Mouse (Mus musculus) ovary, postnatal 14 days (tissue): ENCODE data around the gene Csnk2a2.
A peak's percentile ranks its signal among the peaks of the same experiment; 100 is the strongest.

Experiments used
- DNase-seq: peaks from one replicate; pipeline ENCODE4 v3.0.0; 2022; ENCODE audit warnings: low spot score

Csnk2a2 gene

DNA sequence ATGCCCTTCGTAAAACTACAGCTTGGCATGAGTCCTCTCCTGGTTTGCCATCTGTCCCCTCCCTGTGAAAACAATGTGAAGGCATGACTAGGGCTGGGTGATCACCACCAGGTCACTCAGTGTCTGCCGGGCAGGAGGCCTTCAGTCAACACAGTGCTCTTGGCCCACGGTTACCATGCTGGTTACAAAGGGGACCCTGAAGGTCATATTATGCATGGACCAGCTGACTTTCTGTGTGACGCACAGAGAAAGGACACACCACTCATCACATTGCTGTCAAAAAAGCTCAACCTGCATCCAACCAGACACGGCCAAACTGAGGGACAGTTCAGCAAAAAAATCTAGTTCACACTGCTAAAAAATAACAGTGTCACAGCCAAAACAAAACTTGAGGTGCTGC, at the start of gene Csnk2a2:
Gene Csnk2a2 (minus strand): TSS at position 34 of the 400 bp plus-strand sequence.
- DNase-seq, result no peak

DNA sequence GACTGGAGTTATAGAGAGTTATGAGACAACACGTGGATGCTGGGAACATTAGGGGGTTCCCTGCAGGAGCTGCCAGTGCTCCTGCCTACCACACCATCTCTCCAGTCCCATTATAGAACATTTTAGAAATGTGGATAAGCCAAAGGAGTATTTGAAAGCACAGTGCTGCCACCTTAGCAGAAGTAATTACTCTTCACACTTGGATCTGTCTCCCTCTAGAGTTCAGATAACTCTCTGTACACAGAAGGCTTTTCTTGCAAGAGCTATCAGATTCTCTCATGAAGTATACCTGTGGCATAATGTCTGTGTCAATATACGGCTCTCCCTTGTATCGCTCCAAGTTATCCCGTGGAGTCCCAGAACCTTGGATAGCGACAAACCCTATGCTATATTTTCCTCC, 49.6 kb upstream of the Csnk2a2 start:
- no peak for DNase-seq

DNA sequence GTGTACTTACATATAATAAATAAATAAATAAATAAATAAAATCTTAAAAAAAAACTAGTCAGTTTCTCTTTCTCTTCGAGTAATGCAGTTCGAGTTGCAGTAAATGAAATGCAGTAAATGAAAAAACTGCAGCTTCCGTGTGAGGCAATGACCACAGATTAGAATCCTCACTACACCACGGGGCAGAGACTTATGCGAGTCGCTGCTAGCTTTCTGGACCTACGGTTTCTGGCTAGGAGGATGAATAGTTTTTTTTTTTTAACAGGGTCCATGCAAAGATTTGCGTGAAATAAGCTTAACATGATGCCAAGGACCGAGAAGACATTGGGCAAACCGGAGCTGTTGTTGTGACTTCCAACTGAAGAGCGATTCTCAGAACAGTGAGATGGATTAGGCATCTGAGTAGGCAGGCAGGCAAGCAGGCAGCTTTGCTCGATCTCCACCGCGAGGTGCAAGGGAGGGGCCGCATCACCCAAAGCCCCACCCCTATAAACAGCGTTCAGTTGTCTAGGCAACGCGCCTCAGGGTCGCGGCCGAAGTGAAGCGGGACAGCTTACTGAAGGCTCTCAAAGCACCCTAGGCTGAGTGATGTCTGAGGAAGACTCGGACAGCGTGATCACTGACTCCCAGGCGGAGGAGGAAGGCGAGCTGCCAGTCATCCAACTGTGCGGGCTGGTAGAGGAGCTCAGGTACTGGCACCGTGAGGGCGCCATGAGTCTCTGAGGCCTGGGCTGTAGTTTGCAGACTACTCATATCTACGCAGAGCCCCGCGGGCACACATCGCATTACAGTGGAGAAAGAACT, 43.9 kb upstream of the Csnk2a2 start, which contains the start of gene Ccdc113:
Gene Ccdc113 (plus strand): TSS at position 502 of the 804 bp plus-strand sequence.
- peak; percentile 43 for DNase-seq

DNA sequence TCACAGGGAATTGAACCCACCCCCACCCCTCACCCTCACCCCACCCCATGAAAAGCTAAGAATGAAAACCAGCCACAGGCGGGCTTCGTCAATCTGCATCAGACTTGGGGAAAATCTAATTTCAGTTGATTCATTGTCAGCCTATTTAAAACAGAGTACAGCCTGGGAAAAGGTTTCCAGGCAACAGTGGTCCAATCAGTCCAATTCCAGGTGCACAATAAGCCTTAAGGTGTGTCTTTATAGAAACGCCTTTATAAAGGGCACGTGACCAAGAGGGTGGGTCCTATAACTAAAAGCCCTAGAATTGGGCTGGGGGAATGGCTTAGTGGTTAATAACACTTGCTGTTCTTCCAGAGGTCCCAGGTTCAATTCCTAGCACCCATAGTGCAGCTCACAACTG, 42.4 kb upstream of the Csnk2a2 start:
- no peak for DNase-seq

DNA sequence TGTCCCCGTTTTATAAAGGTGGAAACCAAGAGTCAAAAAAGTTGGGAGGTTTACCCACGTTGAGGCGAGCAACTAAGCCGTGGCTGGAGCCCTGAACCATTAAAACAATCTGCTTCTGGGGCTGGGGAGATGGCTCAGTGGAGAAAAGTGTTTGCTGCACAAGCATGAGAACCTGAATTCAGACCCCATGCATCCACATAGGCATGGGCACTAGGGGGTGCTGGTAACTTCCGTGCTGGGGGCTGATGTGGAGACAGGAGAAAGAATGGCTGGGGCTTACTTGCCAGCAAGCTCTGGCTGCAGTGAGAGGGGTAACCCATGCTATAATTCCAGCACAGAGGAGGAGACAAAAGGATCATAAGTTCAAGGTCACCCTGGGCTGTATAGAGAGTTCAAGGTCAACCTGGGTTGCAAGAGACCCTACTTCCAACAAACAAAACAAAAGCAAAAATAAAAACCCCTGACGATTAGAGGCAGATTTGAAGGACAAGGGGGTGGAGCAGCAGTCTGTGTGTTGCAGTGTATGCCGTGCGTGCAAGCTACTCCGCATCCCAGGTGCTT, 39.0 kb upstream of the Csnk2a2 start:
- no peak for DNase-seq

DNA sequence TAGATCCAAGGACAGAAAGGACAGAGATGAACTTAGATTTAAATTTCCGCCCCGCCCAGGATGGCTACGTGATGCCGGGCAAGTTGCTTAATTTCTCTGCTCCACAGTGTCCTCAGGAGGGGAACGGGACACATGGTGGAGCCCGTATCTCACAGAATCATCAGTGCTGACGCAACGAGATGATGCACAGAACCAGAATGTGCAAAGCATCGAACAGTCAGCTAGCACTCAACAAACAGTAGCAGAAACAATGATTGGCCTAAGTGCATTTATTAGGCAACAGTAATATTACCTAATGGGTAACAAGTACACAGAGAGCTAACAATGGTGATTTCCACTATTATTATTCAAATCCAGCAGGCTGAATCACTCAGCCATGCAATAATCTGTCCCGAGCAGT, 38.4 kb upstream of the Csnk2a2 start:
- DNase-seq, result no peak

DNA sequence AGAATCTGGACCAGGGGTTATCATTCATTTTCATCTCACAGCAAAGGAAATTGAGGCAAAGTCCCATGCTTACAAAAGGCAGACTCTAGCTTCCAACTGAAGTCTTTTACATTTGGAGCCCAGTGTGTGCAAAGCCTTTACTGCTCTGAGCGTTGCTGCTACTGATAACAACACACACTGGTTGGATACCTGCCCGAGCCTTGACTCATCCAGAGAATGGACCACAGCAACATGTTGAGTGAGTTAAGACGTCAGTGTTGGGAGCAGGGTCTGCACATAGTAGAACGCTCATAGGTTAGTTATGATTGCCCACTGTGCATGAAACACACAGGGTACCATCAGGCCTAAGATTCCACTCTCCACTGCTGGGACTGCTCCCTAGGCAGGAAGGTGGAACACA, 34.2 kb upstream of the Csnk2a2 start:
- DNase-seq, result no peak

DNA sequence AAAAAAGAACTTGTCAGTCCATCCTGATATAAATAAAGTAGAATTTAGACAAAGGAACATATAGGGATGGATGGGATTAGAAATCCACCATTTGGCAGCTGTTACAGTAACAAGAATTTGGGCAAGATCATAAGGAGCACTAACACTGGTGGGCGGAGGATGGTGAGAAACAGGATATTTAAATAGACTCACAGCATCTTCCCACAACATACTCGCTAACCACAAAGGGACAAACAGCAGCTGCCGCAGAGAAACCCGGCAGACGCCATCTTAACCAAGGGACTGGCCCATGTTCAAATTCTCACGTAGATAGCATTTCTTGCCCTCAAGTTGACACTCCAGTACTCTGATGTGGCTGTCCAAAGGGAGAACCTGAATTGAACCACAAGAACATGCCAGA, 27.1 kb upstream of the Csnk2a2 start:
- no peak for DNase-seq

DNA sequence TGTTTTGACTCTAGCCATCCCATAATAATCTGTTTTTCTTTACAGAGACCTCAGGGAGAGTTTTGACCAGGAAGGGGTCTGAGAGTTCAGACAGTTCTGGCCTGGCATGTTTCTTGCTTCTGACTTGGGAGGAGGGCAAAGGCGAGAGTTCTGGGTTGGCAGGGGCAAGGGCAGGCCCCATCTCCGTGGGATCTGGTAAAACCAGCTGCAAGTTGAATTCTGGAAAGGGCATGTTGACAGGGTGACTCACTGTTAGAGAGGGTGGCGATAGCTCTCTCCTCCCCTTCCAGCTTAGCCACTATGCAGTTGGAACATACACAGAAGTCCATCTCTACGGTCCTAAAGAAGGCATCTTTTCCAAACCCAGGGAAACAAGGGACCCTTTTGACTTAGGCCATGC, 23.4 kb upstream of the Csnk2a2 start:
- no peak for DNase-seq

DNA sequence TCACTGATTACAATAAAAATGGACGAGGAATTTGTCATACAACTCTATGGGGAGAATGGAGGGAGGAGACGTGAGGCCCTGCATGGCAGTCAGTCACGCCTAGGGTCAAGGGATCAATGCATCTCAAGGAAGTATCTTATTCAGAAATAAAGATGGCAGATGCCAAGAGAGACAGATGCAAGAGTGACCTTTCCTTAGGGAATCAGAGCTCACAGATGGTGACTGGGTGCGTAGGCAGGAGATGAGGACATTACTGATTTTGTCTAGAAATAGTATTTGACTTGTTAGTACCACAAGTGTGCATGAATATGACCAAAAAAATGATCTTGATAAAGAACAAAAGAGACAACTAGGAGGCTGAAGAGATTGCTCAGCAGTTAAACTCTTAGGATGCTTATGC, 22.4 kb upstream of the Csnk2a2 start:
- no peak for DNase-seq

DNA sequence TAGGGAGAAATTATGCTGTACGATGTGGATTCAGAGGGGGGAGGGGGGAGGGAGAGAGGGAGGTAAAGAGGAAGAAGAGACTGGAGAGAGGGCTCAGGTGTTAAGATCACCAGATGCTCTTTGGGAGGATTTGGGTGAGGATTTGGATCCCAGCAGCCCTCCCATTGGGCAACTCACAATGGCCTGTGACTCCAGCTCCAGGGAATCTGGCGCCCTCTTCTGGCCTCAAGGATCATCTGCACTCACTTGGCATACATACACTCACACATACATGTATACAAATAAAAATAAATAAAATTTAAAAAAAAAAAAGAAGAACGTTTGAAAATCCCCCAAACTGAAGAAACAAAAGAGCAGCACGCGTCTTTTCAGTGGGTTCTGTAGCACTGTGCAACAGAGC, 16.4 kb upstream of the Csnk2a2 start:
- DNase-seq, result no peak

DNA sequence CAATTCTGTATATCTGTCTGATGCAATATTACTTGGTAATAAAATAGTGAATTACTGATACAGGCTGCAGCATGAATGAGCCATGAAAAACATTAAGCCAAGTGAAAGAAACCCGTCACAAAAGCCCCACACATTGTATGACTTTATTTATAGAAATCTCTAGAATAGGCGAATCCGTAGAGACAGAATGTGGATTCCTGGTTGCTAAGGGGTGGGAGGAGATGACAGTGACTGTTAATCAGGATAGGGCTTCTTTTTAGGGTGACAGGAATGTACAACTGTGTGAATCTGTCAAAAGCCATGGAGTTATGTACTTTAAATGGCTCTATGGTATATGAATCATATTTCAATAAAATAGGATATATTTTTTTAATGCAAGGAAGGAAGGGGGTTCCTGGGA, 15.8 kb upstream of the Csnk2a2 start:
- DNase-seq, result no peak

DNA sequence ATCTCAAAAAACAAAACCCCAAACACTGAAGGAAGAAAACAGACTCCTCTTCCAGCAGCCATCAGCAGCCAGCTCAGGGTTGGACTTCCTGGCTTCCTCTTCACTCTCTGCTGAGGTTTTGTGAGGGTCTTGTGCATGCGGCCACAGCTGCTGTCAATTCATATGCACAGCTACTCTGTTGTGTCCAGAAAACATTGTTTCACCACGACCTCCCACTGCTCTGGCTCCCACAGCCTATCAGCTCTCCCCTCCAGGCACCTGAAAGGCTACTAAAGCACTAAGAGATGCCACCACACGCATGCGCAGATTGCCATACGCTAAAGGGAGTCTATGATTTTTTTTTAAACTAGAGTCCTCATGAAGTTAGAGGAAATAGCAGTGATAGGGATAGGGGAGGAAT, 15.0 kb upstream of the Csnk2a2 start:
- DNase-seq, result no peak

DNA sequence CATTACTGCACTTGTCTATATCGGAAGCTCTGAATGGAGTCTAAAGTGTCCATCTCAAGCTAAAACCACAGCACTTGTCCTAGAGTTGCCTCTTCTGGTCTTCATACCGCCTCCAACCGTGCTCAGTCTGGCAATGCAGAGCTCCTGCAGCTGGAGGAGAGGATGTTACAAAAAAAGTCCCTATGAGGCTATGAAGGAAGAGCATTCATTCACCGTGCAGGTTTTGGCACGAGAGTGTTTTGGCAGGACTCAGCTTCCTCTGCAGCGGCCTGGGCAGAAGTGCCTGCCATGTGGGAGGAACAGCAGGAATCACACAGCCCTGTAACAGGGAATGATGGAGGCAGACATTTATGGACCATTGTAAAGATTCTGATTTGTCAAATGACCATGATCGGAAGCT, 12.6 kb upstream of the Csnk2a2 start:
- no peak for DNase-seq

DNA sequence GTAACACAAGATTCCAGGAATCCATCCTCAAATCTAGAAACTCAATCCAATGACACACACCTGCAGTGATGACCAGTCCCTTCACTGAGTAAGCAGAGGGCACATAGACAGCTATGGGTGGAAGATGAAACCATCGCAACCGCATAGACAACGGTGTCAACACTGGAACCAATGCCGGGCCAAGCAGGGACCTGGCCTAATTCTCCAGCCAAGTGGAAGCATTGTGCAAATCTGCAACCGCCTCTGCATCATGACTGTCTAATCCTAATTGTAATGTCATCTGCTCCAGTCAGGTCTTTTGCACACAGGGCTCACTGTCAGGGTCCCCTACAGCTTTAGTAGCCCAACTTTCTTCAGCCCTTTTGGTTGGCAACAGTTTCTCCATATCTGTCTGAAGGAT, 10.6 kb upstream of the Csnk2a2 start:
- no peak for DNase-seq

DNA sequence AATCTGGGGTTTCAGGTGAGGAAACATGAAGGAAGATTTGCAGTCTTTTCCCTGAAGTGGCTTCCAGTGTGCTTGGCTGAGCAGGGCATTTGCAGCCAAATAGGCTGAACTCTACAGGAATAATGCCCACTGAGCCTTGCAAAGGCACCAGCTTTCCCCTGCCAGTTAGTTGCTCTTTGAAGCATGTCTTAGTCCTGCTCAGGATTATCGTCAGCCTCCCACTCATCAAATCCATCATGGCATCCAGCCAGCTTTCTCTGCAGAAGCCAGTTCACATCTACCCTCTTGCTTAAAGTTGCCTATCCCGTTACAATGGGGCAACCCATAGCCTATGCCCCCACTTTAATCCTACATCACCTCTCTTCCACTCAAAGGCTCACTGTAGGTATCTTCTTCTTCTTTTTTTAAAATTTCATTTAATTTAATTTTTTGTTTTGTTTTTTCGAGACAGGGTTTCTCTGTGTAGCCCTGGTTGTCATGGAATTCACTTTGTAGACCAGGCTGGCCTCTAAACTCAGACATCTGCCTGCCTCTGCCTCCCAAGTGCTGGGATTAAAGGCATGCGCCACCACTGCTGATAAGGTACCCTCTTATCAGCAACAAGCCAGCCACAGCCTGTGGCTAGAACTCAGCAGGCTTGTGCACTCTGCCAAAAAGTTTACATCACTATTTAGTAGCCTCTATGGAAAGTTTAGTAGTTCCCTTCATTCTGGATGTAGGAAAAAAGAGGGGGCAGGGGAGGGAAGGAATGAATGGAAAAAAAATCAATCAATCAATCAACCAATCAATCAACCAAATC, 9.6 kb upstream of the Csnk2a2 start:
- DNase-seq, result no peak

DNA sequence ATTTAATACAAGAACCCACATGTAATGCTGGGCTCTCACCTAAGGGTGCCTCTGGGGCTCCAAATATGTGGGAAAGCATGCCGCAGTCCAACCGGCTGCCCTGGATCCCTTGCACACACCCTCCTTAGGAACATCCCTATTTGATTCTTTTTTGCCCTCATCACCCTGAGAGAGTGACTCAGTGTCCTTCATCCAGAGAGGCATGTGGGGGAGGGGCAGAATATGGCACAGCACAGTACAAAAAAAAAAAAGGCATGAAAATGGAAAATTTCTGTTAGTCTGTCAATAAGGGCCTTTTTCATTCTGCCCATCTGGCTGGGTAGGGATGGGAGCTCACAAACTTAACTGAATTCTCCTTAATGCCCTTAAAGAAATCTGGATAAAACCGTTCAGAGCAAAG, 8.0 kb upstream of the Csnk2a2 start:
- DNase-seq, result no peak

DNA sequence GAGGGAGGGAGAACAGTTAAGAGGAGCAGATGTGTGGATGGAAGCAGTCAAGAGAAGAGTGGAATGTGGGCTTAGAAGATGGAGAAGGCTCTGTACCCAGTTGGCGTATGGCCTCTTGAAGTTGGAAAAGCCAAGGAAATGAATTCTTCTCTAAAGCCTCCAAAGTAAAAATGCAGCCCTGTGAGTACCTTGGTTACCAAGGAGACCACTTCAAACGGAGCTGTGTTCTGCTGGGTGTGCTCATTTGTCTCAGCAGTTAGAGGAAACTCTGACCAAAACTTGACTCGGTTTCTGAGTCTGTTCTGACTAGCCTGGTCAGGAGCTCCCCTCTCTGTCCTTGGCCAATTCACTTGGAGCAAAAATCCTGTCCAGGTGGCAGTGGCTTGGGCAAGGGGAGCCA, 6.6 kb upstream of the Csnk2a2 start:
- DNase-seq, result no peak

DNA sequence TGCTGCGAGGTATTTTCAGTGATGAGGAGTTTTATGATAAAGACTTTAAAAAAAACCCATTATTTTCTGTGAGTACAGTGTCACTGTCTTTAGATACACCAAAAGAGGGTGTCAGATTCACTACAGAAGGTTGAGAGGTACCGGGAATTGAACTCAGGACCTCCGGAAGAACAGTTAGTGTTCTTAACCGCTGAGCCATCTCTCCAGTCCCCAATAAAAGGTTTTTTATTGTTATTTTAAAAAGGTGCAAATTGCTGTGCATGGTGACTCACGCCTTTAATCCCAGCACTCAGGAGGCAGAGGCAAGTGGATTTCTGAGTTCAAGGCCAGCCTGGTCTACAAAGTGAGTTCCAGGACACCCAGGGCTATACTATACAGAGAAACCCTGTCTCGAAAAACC, 5.6 kb upstream of the Csnk2a2 start:
- no peak for DNase-seq

DNA sequence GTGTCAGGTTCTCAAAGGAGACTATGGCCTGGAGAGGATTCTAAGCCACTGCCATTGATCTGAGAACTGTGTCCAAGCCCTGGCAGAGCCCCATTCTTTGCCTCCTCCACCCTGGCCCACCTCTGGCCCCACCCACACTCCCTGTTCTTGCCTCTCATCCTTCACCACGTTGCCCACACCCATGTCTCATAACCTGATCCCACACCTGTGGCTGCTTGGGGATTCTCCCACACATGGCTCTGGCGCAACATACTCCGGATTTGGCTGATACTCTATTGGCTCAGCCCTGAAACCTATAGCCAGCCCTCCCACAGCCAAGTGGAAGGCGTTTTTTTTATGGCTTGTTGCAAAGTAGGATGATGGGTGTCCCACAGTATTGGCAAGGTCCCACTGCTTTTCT, 2.2 kb upstream of the Csnk2a2 start:
- no peak for DNase-seq

DNA sequence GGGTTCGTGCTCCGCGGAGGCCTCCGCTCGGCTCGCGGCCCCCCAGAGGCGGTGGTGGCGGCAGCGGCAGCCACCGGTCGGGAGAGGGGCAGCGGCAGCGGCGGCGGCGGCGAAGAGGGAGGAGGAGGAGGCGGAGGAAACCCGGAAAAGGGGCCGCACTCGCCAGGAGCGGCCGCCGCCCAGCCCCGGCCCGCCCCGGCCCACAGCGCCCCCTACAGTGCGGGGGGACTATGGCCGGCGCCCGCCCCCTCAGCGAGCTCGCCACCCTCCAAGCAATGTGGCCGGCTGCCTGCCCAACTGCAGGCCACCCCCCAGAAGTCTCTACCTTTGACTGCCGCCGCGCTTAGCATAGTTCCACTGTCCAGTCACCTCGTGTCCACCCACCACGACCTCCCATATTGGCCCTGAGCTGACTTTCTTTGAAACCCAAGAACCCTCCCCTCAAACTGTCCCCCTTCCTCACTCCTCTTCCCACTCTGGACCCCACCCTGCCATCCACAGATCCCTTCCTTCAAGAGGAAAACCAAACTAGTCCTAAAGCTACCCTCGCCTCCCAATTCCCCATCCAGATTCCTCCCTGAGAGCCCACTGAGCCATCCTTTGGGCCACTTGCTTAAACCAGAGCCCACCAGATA, 1.0 kb downstream of the Csnk2a2 start:
- peak; percentile 90 for DNase-seq

DNA sequence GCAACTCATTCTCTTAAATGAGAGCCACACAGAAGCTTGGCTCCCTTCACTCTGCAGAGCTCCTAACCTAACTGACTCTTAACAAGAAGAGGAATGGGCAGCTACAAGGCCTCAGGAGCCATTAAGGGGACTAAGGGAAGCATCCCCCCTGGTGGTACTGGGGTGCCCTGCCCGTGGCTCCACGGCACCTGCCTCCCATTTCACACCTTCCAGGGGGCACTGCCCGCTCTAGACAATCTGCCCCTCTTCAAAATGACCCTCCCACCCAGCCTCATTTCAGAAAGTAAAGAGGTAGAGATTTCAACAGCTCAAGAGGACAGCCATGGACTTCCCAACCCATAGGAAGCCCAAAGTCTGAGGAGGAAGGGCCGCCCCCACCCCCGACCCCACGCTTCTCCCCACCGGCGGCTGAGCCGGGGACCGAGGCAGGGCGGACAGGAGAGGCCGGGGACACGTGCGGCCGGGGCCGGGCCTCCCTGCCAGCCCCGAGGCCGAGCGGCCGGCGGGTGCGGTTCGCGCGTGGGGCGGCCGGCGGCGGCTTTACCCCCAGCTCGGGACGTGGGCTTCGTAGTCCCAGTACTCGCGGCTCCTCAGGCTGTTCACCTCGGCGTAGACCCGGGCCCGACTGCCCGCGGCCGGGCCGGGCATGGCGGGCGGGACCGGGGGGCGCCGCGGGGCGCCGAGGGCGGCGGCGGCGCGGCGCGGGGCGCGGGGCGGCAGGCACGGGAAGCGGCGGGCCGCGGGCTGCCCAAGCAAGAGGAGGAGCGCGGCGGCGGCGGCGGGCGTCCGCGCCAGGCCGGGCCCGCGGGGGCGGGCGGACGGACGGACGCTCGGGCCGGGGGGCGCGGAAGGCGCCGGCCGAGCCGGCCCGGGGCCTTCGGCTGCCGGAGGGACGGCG, 1.8 kb downstream of the Csnk2a2 start:
- no peak for DNase-seq
